Mouse (Mus musculus) heart, postnatal 25 days (tissue): Measurements from ENCODE around the gene Gpr142. TPM values are rescaled to one million over a fixed set of nuclear protein-coding genes. Genes with fewer than 3 reads are reported as not detected.

Experiments used
- DNase-seq: peaks from one replicate; pipeline ENCODE4 v3.0.0; 2022; ENCODE audit warnings: low spot score
- intact Hi-C: fragments of 180-260 bp; cut with DNase I; formaldehyde crosslinking; loops from one replicate; pipeline ENCODE4 v1.15.1; 2025
- total RNA-seq, 2 experiments: library from RNA; stranded (reverse); gene quantifications; 2 replicates each; pipeline ENCODE4 v1.2.3; 2021

Gene Gpr142
- not detected for total RNA-seq

DNA sequence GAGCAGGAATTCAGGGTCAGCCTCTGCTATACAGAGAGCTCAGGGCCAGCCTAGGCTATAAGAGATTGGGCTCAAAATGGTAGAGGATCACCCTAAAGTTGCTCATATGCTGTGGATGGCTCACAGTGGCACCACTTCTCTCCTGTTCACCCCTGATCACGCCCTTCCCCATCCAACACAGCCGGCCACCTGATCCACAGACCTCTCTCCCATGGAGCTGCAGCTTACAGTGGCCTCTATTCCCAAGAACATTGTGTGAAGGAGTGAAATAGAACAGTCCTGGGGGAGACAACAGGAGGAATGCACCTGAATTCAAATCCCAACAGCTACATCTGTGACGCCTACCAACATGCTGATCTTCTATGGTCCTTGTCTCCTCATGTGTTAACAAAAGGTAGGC is at the start of gene Gpr142:
Gpr142 (plus strand) TSS at position 301 of the 400 bp plus-strand sequence.
- intact Hi-C loops: no loop called here
- no peak for DNase-seq

DNA sequence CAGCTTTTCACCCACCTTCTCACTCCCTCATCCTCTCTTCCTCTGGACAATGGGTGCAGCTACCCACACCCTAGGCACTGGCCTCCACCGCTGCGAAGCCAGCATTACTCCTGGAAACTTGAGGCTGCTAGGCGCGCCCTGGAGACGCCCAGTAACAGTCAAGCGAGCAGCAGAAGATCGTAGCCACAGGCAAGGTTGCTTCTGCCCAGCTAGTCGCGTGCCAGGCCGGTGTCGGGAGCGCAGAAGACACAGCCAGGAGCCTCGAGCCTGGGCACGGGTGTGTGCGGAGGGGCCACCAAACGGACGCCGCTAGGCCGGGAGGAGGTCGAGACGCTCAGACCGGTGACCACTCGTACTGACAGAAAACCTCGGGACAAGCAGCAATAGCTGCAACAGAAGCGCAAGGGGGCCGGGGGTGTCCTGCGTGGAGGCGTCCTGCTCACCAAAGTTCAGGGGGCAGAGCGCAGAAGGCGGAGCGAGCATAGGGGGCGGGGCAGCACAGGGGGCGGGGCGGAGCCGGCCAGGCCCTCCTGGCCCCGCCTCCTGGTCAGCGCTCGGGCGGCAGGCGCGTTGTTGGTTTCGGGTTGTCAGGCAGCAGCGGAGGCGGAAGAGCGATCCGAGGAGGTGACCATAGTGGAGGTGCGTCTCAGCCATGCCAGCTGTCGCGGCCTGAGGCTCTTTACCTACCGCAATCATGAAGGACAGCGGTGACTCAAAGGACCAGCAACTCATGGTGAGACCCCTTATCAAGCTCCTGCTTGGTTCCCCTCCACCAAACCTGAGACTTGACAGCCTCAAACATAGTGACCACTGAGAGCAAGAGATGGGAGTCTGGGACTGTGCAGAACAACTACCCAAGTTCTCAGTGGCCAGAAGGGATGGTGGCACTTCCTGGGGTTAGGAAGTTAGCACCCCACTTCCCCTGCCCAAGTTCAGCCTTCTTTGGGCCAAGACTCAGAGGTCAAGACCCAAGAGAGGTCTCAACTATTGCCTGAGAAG is 33.6 kb upstream of the Gpr142 start, which contains the start of gene Kif19a:
Kif19a (plus strand) TSS at position 569 of the 999 bp plus-strand sequence.
- intact Hi-C loops: no loop called here

DNA sequence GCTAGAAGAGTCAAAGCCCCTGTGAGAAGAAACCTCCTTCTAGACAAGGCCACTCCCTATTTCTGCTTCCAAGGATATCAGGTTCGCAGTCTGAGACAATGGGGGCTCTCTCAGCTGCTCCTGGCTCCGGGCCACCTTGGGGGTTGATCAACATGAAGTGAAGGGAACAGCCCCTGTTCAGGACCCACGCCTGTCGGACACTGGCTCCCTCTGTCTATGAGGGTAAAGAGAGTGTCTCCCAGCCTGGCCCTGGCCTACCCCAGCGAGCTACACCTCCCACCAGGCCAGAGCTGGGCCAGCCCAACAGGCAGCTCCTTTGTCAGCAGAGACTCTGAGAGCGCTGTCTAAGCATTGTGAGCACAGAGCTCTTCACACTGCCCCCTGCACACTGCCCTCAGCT is 28.8 kb upstream of the Gpr142 start:
- DNase-seq: no peak
- intact Hi-C loops: no loop called here

More for the DNA sequence above, 33.6 kb upstream of the Gpr142 start, which contains the start of gene Kif19a:
- peak; percentile 27 for DNase-seq

DNA sequence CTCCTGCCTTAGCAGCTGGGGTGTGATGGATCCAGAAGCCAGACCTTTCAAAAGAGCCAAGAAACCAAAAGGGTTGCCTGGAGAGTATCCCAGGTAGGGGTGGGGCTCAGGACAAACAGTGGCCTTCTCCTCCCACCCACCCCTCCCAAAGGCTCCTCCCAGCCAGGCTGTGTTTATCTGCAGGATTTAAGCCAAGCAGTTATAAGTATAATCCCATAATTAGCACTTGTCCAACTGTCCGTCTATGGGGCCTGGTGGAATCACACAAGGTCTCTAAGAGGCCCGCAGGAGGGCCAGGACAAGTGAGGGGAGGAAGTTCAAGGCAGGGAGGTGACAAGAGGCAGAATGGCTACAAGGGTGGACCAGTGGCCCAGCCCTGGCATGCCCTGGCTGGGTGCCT is 26.8 kb upstream of the Gpr142 start:
- intact Hi-C loops: no loop called here
- no peak for DNase-seq

DNA sequence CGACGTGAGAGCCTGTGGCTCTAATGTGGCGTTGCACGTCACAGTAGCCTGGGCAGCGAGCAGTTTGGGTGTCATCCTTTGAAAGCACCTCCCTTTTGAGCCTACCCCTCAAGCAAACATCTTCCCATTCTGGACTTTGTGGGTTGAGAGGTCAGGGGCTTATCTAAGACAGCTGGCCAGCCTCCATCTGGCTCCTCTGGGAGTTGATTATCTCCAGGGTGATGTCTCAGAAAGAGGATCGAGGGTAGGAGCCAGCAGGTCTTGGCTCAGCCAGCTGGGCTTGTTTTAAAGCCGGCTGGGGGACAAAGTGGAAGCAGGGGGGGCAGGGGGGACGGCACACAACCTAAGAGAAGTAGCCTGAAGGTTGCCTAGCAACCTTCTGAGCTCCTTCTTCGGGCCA is 18.6 kb upstream of the Gpr142 start:
- DNase-seq: peak; percentile 21
- intact Hi-C loops: no loop called here

DNA sequence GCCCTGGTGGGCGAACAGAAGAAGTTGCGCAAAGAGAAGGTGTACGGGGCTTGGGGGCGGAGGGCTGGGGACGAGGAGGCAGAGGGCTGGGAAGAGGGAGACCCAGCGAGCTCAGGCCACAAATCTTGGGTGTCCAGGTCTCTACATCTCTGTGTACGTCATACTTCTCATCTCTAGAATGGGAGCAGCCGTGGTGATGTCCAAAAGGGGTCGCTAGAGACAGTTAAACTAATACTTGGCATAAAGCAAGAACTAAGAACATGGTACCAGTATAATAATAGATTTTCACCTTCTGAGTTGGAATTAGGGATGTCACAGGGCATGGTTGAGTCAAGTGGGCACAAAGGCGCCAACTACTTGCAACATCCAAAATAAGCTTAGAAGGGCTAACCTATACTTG is 12.8 kb upstream of the Gpr142 start:
- DNase-seq: no peak
- intact Hi-C loops: no loop called here

DNA sequence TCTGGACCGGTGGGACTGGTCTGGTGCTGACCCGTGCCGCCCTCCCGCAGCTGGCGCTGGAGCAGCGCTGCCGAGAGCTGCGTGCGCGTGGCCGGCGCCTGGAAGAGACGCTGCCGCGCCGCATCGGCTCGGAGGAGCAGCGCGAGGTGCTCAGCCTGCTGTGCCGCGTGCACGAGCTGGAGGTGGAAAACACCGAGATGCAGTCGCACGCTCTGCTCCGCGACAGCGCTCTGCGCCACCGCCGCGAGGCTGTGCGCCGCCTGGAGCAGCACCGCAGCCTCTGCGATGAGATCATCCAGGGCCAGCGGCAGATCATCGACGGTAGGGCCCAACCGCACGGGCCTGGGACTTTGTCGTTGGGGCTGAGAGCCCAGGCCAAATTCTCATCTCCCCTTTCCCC is 12.4 kb upstream of the Gpr142 start:
- intact Hi-C loops: no loop called here
- DNase-seq: no peak

DNA sequence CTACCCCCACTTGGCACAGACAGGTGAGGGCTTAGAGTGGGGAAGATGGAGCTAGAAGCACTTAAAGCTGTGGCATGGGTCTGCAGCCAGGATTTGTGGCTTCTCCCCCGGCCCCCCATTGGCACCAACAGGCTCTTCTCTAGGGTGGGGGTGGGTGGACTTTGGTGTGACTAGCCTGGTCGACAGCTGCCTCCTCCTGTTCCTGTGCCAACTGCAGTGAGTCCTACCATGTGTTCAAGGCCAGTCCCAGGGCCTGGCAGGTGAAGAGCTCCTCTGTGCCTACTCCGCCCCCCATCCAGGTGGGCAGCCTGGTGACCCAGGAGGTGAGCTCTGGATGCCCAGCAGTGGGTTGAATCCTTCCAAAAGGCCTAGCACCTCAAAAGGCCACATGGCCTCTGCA is 11.1 kb upstream of the Gpr142 start:
- no peak for DNase-seq
- intact Hi-C loops: no loop called here

DNA sequence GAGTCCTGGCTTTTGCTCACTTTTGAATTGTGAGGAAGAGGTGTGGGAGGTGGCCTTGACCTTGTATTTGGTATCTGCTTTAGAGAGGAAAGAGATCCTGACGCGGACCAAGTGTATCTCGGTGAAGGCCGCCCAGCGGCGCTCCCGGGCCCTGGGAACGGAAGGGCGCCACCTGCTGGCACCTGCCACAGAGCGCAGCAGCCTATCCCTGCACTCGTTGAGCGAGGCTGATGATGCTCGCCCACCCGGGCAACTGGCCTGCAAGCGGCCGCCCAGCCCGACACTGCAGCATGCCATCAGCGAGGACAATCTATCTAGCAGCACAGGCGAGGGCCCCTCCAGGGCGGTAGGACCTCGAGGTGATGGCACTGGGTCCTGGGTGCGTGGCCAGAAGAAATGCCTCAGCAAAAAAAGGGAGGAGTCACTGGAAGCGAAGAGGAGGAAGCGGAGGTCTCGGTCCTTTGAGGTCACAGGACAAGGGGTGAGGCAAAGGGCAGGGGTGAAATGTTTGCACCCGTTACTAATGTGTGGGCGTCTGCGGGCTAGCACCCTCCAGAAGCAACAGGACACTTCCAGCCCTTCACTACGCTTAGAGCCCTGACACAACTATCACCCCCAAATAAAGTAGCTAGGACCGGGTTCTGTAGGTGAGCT is 9.5 kb upstream of the Gpr142 start:
- intact Hi-C loops: loop anchor here (1.0 kb wide), 1 partner anchor 44 kb away; no protein-coding TSS in a partner anchor
- DNase-seq: peak; percentile 54

DNA sequence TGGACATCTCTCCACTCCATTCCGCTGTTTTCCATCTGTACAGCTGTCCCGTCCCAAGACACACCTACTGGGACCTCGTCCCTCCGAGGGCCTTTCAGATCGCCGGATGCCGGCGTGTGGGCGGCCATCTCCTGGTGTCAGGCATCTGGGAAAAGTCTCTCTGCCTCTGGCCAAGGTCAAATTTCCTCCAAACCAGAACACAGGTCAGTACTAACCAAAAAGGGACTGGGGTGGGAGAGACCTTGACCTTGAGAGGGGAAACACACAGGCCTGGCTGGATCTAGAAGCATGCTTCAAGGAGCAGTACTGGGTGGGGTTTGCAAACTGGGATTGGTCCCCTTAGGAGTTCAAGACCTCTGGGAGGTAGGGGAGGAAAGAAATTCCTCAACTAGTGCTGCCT is 9.0 kb upstream of the Gpr142 start:
- intact Hi-C loops: loop anchor here (1.0 kb wide), 1 partner anchor 44 kb away; no protein-coding TSS in a partner anchor
- no peak for DNase-seq

DNA sequence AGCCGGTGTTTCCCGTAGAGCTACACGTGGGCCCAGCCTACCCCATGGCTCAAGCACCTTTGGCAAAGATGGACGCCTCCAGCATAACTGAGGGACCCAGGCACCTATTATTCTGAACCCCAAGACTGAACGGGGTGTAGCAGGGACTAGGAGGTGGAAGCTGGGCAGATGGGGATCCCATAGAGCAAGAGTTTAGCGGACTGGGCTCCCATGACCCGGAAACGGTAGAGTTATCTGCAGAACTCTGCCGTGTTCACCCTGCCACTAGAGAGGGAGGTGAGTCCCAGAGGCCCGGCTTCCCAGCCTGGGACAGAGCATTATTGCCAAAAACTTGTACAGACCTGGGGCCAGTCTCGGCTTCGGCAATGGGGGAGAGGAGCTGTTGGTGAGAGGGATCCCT is 8.6 kb upstream of the Gpr142 start:
- intact Hi-C loops: no loop called here
- DNase-seq: no peak

DNA sequence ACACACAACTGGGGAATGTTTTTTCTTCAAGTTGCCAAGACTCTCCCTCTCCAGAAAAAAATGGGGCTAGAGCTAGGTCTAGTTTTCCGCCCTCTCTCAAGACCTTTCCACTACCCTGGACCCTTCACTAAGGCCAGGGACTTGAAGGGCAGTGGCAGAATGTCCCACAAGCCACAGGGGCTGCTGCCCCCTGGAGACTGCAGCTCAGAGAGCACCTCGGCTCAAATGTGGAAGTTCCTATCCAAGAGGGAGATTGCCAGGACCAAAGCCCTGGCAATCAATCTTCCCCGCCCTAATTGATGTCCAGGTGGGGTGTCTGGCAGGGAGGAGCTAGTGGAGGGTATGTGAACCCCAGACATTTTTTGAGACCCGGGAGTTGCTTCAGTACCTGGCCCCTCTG is 7.9 kb upstream of the Gpr142 start:
- intact Hi-C loops: no loop called here
- no peak for DNase-seq

DNA sequence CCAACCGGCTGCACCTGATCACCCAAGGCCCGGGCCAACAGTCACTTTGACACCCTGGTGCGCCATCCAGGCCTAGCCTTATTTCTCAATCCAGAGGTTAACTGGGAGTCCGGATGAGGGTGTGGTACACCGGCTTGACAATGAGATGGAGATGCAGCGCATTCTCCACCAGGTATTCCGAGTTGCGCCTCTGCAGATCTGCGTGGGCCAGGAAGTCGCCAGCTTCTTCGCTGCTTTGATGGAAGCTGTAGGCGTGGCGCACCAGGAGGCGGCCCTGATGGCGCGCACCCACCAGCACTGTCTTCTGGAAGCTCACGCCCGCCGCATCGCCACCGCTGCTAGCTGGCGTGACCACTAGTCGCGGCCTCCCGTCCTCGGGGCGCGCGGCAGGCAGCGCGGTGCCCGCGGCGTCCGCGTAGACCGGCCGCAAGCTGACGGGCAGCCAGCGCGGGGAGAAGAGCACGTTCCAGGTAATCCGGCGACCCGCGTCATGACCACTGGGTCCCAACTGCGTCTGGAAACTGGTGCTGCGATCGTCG is 7.3 kb upstream of the Gpr142 start:
- DNase-seq: no peak
- intact Hi-C loops: no loop called here

DNA sequence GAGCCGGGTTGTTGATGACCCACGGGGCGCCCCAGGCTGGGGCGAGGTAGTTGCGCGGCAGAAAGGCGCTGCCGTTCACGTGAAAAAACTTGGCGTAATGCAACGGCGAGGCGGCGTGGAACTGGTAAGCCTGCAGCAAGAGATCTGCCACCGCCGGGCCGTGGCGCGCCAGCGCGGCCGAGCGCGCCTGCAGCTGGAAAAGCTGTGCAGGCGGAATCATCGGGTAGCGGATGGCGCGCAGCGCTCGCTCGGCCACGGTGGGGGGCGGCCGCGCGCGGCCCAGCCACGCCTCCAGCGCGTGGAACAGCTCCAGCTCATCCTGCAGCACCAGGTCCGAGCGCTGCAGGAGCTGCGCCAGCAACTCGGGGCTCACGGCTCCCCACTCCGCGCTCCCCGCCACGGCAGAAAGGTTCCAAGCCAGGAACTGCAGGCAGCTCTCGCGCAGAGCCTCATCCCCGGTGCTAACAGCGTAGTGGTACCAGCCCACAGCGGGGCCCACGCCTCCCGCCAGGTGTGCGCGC is 6.8 kb upstream of the Gpr142 start:
- no peak for DNase-seq
- intact Hi-C loops: no loop called here

DNA sequence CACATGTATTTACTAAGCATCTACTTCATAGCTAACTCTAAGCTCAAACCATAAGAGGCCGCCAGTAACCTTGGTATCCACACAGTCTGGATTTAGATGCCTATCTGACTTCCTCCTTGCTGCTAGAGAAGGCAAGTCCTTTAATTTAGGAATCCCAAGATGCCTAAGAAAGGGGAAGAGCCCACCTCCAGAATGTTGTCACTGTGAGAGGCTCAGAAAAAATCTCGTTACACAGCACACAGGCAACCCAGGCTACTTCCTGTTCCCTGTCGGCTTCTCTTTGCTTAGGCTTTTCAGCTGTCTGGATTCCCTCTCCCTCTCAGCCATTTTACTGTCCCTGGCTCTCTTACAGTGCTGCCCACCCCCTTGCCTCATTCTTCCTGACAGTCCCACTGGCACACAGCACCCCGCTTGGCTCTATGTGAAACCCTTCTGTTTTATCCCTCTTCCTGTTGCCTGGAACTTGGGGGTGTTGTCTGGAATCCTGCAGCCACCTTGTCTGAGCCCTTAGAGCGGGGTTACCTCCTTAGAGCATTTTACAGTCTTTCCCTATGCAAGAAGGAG is 5.7 kb upstream of the Gpr142 start:
- no peak for DNase-seq
- intact Hi-C loops: no loop called here

DNA sequence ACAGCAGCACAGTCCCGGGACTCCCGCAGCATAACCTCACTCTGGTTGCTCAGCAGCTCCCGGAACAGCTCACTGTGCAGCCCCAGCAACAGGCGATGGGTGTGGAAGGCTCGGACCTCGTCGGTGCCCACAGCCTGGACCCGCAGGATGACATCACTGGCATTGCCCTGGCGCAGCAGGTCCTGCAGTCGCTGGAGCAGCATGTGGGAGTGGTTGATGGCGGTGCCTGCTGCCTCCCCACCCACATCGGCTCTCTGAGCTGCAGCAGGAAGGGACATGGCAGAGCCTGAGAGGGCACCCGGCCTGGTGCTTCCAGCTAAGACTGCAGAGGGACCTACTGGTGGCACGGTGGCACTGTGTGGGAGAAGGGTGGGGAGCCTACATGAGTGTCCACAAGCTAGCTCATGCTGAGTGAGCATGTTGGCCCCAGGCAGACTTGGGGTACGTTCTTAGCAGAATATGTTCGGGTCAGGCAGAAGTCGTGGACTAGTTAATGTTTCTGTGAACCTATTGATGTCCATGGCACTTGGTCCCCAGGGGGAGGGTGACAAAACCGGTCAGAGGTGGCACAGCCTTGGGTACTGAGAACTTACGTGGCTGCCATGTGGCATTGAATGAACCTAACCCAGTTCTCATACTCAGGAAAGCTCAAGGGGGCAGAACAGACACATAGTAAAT is 4.7 kb upstream of the Gpr142 start:
- DNase-seq: no peak
- intact Hi-C loops: no loop called here

DNA sequence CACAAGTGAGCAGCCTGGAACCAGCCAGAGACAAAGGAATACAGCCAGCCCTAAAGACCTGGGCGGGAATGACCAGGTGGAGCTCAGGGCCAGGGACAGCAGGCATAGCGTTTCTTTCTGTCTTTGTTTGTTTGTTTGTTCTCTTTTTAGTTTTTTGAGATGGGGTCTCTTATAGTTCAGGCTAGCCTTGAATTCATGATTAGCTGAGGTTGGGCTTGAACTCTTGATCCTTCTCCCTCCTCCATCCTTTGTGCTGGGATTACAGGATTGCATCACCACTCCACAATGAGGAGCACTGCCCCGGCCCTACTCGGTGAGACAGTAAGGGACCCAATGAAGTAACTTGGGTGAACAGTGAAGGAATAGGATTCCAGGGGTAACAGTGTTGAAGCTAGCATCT is 4.0 kb upstream of the Gpr142 start:
- intact Hi-C loops: no loop called here
- no peak for DNase-seq

DNA sequence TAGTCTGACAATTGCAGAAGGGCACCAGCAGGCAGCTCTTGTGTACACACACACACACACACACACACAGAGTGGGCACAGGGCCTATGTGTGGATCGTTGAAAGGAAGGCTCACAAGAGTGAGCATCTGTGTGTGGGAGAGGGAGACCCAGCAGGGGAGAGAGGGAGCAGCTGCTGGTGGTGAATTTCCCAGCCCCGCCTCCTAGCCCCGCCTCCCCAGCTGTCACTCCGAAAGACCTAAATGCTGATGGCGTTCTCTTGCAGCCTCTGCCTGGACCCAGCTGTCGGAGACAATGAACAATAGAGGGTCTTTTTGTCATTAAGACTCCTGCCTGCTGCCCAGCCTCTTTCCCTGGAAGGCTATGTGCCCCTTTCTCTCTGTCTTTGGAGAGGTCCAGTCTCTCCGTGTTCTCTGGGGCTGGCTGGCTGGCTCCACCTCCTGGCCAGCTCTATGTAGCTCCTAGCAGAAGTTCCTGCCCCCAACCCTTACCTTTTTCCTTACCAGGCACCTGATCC is 3.4 kb upstream of the Gpr142 start:
- DNase-seq: no peak
- intact Hi-C loops: no loop called here

DNA sequence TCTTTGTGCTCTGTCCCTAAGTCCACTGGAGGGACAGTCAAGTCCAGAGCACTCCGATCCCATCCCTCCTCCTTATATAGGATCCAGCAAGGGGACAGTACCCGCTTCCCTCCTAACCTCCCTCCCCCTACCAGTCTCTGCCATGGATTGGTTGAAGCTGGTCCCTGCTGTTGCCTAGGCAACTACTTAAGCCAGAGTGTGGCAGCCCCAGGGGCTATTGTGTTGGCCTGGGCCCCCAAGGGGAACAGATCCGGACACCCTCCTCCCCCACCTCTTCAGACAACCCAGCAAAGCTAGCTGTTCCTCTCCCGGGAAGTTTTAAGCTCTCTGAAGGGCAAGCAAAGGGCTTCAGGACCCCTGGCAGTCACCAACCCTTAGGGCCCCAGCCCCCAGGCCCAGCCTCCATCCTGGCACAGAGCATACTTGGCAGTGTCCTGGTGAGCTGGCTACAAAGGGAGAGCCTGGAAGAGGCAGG is 2.8 kb upstream of the Gpr142 start, which contains the start of gene Btbd17:
Btbd17 (minus strand) TSS at position 98 of the 475 bp plus-strand sequence.
- intact Hi-C loops: no loop called here

More for the DNA sequence above, 2.8 kb upstream of the Gpr142 start, which contains the start of gene Btbd17:
- no peak for DNase-seq
